Comparison of ENCODE assay signal across 8 mouse cellular contexts in the genomic region with DNA sequence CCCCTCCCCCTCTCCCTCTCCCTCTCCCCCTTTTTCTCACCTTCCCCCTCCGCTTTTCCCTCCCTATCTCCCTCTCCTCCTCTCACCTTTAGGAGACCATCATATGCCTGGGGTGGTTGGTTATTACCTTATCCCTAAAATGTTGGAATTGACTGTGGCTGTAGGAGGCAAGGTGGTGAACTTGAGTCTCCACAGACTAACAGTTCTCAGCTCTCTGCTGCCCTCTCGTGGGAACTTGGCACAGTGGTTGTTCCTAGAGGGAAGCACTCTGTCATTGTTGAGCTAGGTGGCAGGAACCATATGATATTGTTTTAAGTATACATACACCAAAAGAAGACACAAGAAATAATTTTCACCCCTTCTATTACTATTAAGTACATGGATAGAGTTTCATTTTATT.
DNase-seq lines count a peak whose midpoint lies in the region; ATAC-seq and TF ChIP-seq lines count a peak whose summit lies in the region.

No protein-coding gene starts in this region.

- H3K27me3 ChIP-seq in kidney, embryonic 15.5 days, result no peaks in the 10 kb centered on the region
- no peaks in the 10 kb centered on the region for H3K27me3 ChIP-seq in forebrain, postnatal 0 days (ENCODE audit: insufficient read depth, low read length)
- H3K27me3 ChIP-seq in midbrain, embryonic 13.5 days, result no peaks in the 10 kb centered on the region

- H3K36me3 ChIP-seq in kidney, embryonic 15.5 days, result no peaks in the 10 kb centered on the region
- no peaks in the 10 kb centered on the region for H3K36me3 ChIP-seq in forebrain, postnatal 0 days (ENCODE audit: insufficient read depth)
- no peaks in the 10 kb centered on the region for H3K36me3 ChIP-seq in midbrain, embryonic 13.5 days

- H3K9ac ChIP-seq in kidney, embryonic 15.5 days, result no peak overlapping the region
- no peak overlapping the region for H3K9ac ChIP-seq in forebrain, postnatal 0 days
- no peak overlapping the region for H3K9ac ChIP-seq in midbrain, embryonic 13.5 days (replicated peaks)

- H3K4me3 ChIP-seq in kidney, embryonic 15.5 days (replicated peaks), result no peak overlapping the region
- no peak overlapping the region for H3K4me3 ChIP-seq in forebrain, postnatal 0 days (ENCODE audit: low read depth, low read length)
- H3K4me3 ChIP-seq in midbrain, embryonic 13.5 days (replicated peaks), result no peak overlapping the region

- TF ChIP-seq CTCF in forebrain, postnatal 0 days (IDR thresholded peaks at IDR 0.05; ENCODE audit: low read depth), result peak; percentile 88

- H3K27ac ChIP-seq in kidney, embryonic 15.5 days, result no peak overlapping the region
- no peak overlapping the region for H3K27ac ChIP-seq in forebrain, postnatal 0 days (ENCODE audit: low read depth, low read length)
- no peak overlapping the region for H3K27ac ChIP-seq in midbrain, embryonic 13.5 days

- DNase-seq in kidney, adult 11 months, result peak; percentile 8
- peak; percentile 18 for DNase-seq in cerebellum, adult 11 months
- DNase-seq in forebrain, postnatal 0 days, result peak; percentile 84
- peak; percentile 72 for DNase-seq in hindlimb bud, embryonic 11.5 days (ENCODE audit: extremely low spot score, low read depth, low spot score)
- DNase-seq in left cerebral cortex, postnatal 10 days (ENCODE audit: extremely low spot score in 1 of 2, low spot score in 2 of 2), result peak; percentile 68 to 82
- peak; percentile 86 for DNase-seq in testis, postnatal 10 days (ENCODE audit: low spot score)

- no peaks in the 10 kb centered on the region for H3K9me3 ChIP-seq in kidney, embryonic 15.5 days (replicated peaks)
- H3K9me3 ChIP-seq in forebrain, postnatal 0 days (ENCODE audit: low read length), result no peaks in the 10 kb centered on the region
- H3K9me3 ChIP-seq in midbrain, embryonic 13.5 days, result no peaks in the 10 kb centered on the region

- WGBS in kidney, embryonic 15.5 days, result 16% methylated on average over 2 of the region's 2 CpGs
- 17% methylated on average over 2 of the region's 2 CpGs for WGBS in forebrain, postnatal 0 days
- WGBS in midbrain, embryonic 13.5 days, result 14% methylated on average over 2 of the region's 2 CpGs

- ATAC-seq in kidney, embryonic 15.5 days (replicated peaks; ENCODE audit: low FRiP score), result no peak; the same call in 1 of the 2 replicates
- peak; percentile 55; the same call in 1 of the 2 replicates for ATAC-seq in forebrain, postnatal 0 days
- peak; percentile 79 for ATAC-seq in midbrain, embryonic 13.5 days

- no peak overlapping the region for H3K4me2 ChIP-seq in kidney, embryonic 15.5 days
- no peak overlapping the region for H3K4me2 ChIP-seq in forebrain, postnatal 0 days (ENCODE audit: low read depth)
- no peak overlapping the region for H3K4me2 ChIP-seq in midbrain, embryonic 13.5 days (replicated peaks)

- no peaks in the 10 kb centered on the region for H3K4me1 ChIP-seq in kidney, embryonic 15.5 days
- no peaks in the 10 kb centered on the region for H3K4me1 ChIP-seq in forebrain, postnatal 0 days (ENCODE audit: insufficient read depth)
- H3K4me1 ChIP-seq in midbrain, embryonic 13.5 days (replicated peaks), result no peaks in the 10 kb centered on the region

- intact Hi-C loops in left cerebral cortex, postnatal 10 days (cut with DNase I), result loop anchor here (10.0 kb wide), 1 partner anchor 348 kb away; no protein-coding TSS in a partner anchor

Comparison
In these comparisons a context has a peak if more than half of its experiments do, and no peak if none do; other contexts are left out.
1. DNase-seq: peak in every context shown above with its lines; median percentile 86 in testis, postnatal 10 days; 84 in forebrain, postnatal 0 days; 75 in left cerebral cortex, postnatal 10 days; 72 in hindlimb bud, embryonic 11.5 days; 18 in cerebellum, adult 11 months; 8 in kidney, adult 11 months.